13 mouse cellular contexts compared by ENCODE assay signal in genomic region chr13:78178771-78179170, GRCm38 (mm10). TPM values are rescaled to one million over a fixed set of nuclear protein-coding genes. Genes with fewer than 3 reads are reported as not detected.
DNase-seq lines count a peak whose midpoint lies in the region; ATAC-seq and TF ChIP-seq lines count a peak whose summit lies in the region.
"Had no signal": no experiment of that assay in that cellular context is flagged by ENCODE, and none has a peak within 500 bp of the region (broad histone marks: within the 10 kb centered on the region; RNA-seq: fewer than 3 reads in every experiment).

No protein-coding gene starts in this region.

- no peak overlapping the region for H3K27ac ChIP-seq in heart, embryonic 11.5 days (ENCODE audit: low read depth, low read length)
- peak overlapping the region; percentile 95 for H3K27ac ChIP-seq in forebrain, embryonic 16.5 days (ENCODE audit: low read length)
- peak overlapping the region; percentile 91 for H3K27ac ChIP-seq in midbrain, embryonic 14.5 days (replicated peaks; ENCODE audit: low read depth, low read length)

- H3K9me3 ChIP-seq in heart, embryonic 11.5 days (replicated peaks; ENCODE audit: control insufficient read depth, low read length): no peaks in the 10 kb centered on the region
- no peaks in the 10 kb centered on the region for H3K9me3 ChIP-seq in forebrain, embryonic 16.5 days (ENCODE audit: control insufficient read depth, low read length)
- no peaks in the 10 kb centered on the region for H3K9me3 ChIP-seq in midbrain, embryonic 14.5 days (ENCODE audit: control insufficient read depth, low read length)

- no peak overlapping the region for H3K9ac ChIP-seq in heart, embryonic 11.5 days (ENCODE audit: low read depth, low read length)
- peak overlapping the region; percentile 70 for H3K9ac ChIP-seq in forebrain, embryonic 16.5 days (replicated peaks; ENCODE audit: low read depth, low read length)
- H3K9ac ChIP-seq in midbrain, embryonic 14.5 days (replicated peaks; ENCODE audit: low read length): peak overlapping the region; percentile 49; the same call in 1 of the 2 replicates

- H3K4me2 ChIP-seq in heart, embryonic 11.5 days: peak overlapping the region; percentile 68; the same call in 1 of the 2 replicates
- peak overlapping the region; percentile 65 for H3K4me2 ChIP-seq in forebrain, embryonic 16.5 days (ENCODE audit: low read length)
- peak overlapping the region; percentile 66 for H3K4me2 ChIP-seq in midbrain, embryonic 14.5 days (ENCODE audit: low read length)

- H3K4me3 ChIP-seq in heart, embryonic 11.5 days (ENCODE audit: low read depth, low read length): peak overlapping the region; percentile 3; the same call in 1 of the 2 replicates
- H3K4me3 ChIP-seq in forebrain, embryonic 16.5 days (replicated peaks; ENCODE audit: low read length): peak overlapping the region; percentile 44
- peak overlapping the region; percentile 38 for H3K4me3 ChIP-seq in midbrain, embryonic 14.5 days (replicated peaks; ENCODE audit: low read depth, low read length)
- H3K4me3 ChIP-seq: myocyte had no signal

- H3K27me3 ChIP-seq in heart, embryonic 11.5 days (ENCODE audit: control insufficient read depth, insufficient read depth, low read length): peaks cover 73% of the 10 kb centered on the region
- peaks cover 29% of the 10 kb centered on the region for H3K27me3 ChIP-seq in forebrain, embryonic 16.5 days (replicated peaks; ENCODE audit: control insufficient read depth, insufficient read depth, low read length)
- peaks cover 61% of the 10 kb centered on the region for H3K27me3 ChIP-seq in midbrain, embryonic 14.5 days (ENCODE audit: control insufficient read depth, insufficient read depth, low read length)

- 7% methylated on average over 5 of the region's 5 CpGs for WGBS in heart, embryonic 11.5 days (ENCODE audit: insufficient replicate concordance)
- 6% methylated on average over 5 of the region's 5 CpGs for WGBS in forebrain, embryonic 16.5 days
- WGBS in midbrain, embryonic 14.5 days: 14% methylated on average over 5 of the region's 5 CpGs

- H3K36me3 ChIP-seq in heart, embryonic 11.5 days (ENCODE audit: control insufficient read depth, insufficient read depth, low read length): no peaks in the 10 kb centered on the region
- H3K36me3 ChIP-seq in forebrain, embryonic 16.5 days (ENCODE audit: control insufficient read depth, insufficient read depth): no peaks in the 10 kb centered on the region
- H3K36me3 ChIP-seq in midbrain, embryonic 14.5 days (ENCODE audit: control insufficient read depth, insufficient read depth, low read length): no peaks in the 10 kb centered on the region

- ATAC-seq in heart, embryonic 11.5 days (replicated peaks; ENCODE audit: insufficient number of reproducible peaks, low FRiP score, low TSS enrichment): no peak
- ATAC-seq in forebrain, embryonic 16.5 days: no peak
- no peak for ATAC-seq in midbrain, embryonic 14.5 days (ENCODE audit: low FRiP score, low TSS enrichment)
- ATAC-seq: Patski had no signal

- no peak for TF ChIP-seq CTCF in brain, embryonic 14.5 days (IDR thresholded peaks at IDR 0.05; ENCODE audit: borderline replicate concordance, extremely low read depth, insufficient read depth, insufficient read length)

- peaks cover 11% of the 10 kb centered on the region for H3K4me1 ChIP-seq in heart, embryonic 11.5 days (ENCODE audit: control insufficient read depth, insufficient read depth, low read length)
- peaks cover 19% of the 10 kb centered on the region for H3K4me1 ChIP-seq in forebrain, embryonic 16.5 days (replicated peaks; ENCODE audit: control insufficient read depth, insufficient read depth, low read length)
- H3K4me1 ChIP-seq in midbrain, embryonic 14.5 days (ENCODE audit: control insufficient read depth, insufficient read depth, low read length): peaks cover 11% of the 10 kb centered on the region; the same call in 1 of the 2 replicates

- TF ChIP-seq POLR2A in brain, embryonic 14.5 days (IDR thresholded peaks at IDR 0.05; ENCODE audit: borderline replicate concordance, extremely low read depth, insufficient read depth, insufficient read length, poor library complexity, severe bottlenecking): no peak

- no peak for DNase-seq in heart, postnatal 4 days
- peak; percentile 48 for DNase-seq in brain, embryonic 14.5 days (ENCODE audit: low read depth)
- no peak for DNase-seq in midbrain, embryonic 14.5 days
- DNase-seq in urinary bladder, postnatal 14 days (ENCODE audit: low spot score): no peak
- no peak for DNase-seq in adrenal gland, postnatal 4 days (ENCODE audit: low spot score in 2 of 2)
- no peak for DNase-seq in thymus, adult 18-20 months
- DNase-seq: adrenal gland, postnatal 36 days; cerebellum, adult 9-11 months; kidney, postnatal 25 days had no signal

RNA-seq across cellular contexts. Expression of gene Nr2f1, which starts 20.8 kb away (rescaled TPM):
- polyA plus RNA-seq in heart, embryonic 11.5 days (2014; fragmentation: Nextera tagmentation; extraction: Ambion mirVana): 10.2 and 10.9 TPM in 2 replicates
- 1 to 10 TPM; 4.6 to 4.8 TPM for total RNA-seq in heart, postnatal 4 days (2021)
- polyA plus RNA-seq in brain, embryonic 14.5 days (2012; rRNA removed): 465 and 624 TPM in 2 replicates
- 70.2 and 71.1 TPM in 2 replicates for polyA plus RNA-seq in forebrain, embryonic 16.5 days (2015; fragmentation: Nextera tagmentation; extraction: Ambion mirVana)
- polyA plus RNA-seq in midbrain, embryonic 14.5 days (2014; fragmentation: Nextera tagmentation; extraction: Ambion mirVana): 67.5 and 72.4 TPM in 2 replicates
- total RNA-seq in adrenal gland, postnatal 4 days (2021): 10 to 100 TPM; 29.4 to 29.5 TPM
